Mouse (Mus musculus) heart, postnatal 4 days (tissue): ENCODE data around the gene Stk24. TPM values are rescaled to one million over a fixed set of nuclear protein-coding genes. Genes with fewer than 3 reads are reported as not detected.

Source experiments
- DNase-seq: peaks from one replicate; pipeline ENCODE4 v3.0.0; 2021
- total RNA-seq, 2 experiments: library from RNA; stranded (reverse); gene quantifications; 2 replicates each; pipeline ENCODE4 v1.2.3; 2021

Stk24 gene
- total RNA-seq, 2 experiments from 2014 or later, result 84.8 to 93.5 TPM

DNA sequence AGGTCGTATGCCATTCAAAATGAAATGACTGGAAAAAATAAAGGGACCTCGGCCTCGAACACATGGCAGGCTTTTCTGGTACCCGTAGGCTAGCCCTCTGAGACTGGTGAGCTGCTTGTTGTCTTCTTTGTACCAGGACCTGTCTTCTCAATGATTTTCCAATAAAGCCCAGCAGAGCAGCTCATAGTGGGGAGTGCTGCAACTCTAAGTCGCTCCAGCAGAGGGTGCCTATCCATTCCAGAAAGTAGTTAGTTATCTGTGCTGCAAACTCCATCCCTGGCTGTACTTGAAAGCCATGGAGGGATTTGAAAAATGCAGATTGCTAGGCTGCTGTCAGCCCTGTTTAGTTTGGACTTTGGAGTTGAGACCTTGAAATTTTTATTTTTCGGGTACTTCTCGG lies 120.0 kb downstream of the Stk24 start:
- peak; percentile 70 for DNase-seq

DNA sequence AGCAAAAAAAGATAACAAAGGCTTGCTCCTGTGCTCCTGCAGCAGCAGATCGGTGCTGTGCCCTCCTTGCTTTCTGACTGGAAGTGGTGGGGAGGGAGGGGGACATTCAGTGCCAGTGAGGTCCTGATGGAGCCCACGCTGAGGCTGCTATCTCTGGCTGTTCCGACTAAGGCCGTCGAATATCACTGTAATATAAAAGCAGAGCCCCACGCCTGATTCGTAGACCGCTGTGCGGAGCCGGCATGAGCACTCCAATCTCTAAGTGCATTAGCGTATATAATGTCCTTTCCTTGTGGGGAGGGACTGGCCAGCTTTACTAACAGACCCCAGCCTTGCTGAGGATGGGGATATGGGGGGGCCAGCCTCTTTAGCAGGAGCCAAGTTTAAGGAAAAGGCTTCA lies 120.5 kb downstream of the Stk24 start:
- DNase-seq, result no peak

DNA sequence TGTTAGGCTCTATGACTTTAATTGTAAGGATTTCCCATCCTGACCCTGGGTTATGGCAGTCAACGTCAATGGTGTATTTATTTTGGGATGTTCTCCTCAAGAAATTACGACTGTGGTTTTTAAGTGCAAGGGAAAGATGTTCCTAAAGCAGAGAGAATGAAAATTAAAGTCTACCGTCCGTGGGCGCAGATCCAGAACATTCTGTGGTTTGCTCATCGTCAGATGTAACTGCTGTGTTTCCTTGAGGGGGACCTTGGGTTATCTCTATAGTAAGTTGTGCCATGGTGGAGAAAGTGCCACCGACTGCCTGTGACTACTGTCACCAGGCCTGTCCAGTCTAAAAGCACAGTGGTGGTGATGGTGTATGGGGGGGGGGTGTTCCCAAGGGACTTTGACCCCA lies 122.9 kb downstream of the Stk24 start:
- no peak for DNase-seq

DNA sequence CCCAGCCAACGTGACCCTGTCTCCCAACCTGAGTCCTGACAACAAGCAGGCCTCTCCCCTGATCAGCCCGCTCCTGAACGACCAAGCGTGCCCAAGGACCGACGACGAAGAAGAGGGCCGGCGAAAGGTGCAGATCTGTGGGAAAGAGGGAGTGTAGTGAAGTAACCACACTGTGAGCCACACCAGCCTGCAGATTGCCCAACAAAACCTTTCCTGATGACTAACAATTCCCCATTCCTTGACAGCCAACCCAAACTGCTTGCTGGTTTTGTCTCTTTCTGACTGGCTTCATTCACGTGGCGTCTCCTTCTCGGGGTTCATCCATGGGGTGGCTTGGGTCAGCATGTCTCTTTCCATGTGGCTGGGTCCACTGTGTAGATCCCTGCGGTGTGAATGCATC lies 124.3 kb downstream of the Stk24 start:
- DNase-seq, result no peak

DNA sequence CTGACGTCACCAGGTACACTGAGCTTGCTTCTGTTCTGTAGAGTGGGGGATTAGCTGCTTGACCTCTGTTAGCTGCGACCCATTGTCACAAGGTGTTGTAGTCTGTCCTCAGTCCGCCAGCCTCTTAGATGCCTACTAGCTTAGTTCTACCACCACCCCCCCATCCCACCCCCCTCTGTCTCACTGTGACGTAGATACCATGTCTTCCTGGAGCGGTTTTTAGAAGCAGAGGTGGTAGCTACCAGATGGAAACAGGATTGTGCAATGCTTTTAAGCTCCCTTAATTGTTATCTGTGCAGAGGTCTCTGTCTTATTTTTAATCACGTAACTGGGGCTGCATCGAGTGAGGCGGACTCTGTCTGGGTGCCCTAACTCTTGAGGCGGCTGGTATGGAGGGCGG lies 124.9 kb downstream of the Stk24 start:
- DNase-seq, result no peak

DNA sequence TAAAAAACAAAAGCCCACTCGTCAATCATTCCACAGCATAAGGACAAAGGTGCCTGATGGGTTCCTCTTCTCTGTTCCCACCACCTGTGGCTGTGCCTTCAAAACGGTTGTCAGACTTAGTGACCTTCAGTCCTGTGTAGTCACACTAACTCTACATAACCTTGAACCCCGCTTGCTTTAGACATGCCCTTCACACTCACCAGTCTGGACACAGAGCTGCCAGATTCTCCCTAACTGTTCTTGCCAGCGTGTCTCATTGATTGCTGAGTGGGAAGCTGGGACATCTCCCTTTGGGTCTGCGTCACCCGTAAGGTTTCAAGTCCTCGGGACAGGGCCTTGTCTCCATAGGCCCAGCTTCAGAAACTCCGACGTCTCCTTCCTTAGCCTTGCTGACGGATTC lies 127.3 kb downstream of the Stk24 start:
- DNase-seq, result no peak

DNA sequence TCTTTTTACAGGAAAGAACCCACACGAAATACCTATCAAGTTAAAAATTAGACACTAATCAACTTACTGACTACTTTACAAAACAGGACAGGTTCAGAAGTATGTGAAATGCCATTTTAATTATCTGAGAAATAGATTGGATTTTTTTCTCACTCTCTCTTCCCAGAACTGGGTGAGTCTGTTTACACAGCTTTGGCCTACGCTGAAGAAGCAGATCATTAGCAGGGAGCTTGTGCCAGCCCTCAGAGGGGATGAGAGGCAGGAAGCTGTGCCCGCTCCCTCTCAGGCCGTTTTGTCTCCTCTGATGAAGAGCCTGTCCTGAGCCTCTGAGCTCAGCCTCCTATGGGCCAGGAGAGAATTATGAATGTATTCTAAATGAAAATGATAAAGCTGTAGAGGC lies 128.1 kb downstream of the Stk24 start:
- no peak for DNase-seq

DNA sequence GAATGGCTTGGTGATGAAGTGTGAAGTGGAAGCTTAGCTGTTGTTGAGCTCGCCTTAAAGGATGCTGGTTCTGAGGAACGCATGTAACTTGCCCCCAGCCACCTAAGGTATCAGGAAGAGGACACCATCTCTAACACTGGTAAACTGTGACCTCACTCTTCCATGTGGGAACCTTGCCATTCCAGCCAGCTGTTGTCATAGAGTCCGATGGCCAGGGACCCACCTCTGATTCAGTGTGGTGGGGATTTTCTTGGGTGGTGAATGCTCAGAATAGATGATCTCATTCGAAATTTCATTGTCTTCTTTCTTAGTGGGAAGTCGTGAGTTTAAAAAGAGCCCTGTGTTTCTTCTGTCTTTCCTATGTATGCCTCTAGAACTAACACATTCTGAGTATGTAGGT lies 128.7 kb downstream of the Stk24 start:
- DNase-seq, result no peak

DNA sequence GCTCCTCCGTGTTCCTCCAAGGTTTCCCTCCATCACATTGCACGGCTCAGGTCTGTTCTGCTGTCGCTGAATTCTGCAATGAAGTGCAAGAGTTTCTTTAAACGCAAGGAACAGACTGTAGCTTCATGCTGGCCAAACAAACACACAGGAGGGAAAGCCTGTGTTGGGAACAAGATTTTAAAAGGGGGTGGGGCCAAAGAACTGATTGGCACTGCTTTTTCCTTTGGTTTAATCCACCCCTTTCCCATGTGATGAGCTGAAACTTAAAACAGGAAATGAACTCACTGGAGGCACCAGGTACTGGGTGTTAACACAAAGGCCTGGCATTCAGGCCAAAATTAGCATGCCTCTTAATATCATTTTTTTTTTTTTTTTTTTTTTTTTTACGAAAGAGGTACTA lies 131.5 kb downstream of the Stk24 start:
- DNase-seq, result no peak

DNA sequence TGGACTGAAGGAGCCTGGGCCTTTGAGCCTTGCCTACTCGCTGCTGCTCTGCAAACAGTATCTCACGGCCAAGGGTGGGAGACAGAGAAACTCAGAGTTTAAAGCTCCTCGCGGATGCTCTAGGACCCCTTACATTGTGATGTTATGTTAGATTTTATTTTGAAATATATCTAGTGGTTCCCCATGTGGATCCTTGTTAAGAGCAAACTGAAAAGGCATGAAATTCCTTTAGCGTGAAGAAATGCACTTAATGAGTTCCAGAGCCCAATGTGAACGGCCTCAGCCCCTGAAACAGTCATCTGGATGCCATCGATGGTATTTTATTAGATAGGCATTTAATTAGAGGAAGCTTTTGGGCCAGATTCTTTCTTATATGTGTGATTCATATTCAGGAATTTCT lies 132.5 kb downstream of the Stk24 start:
- no peak for DNase-seq

DNA sequence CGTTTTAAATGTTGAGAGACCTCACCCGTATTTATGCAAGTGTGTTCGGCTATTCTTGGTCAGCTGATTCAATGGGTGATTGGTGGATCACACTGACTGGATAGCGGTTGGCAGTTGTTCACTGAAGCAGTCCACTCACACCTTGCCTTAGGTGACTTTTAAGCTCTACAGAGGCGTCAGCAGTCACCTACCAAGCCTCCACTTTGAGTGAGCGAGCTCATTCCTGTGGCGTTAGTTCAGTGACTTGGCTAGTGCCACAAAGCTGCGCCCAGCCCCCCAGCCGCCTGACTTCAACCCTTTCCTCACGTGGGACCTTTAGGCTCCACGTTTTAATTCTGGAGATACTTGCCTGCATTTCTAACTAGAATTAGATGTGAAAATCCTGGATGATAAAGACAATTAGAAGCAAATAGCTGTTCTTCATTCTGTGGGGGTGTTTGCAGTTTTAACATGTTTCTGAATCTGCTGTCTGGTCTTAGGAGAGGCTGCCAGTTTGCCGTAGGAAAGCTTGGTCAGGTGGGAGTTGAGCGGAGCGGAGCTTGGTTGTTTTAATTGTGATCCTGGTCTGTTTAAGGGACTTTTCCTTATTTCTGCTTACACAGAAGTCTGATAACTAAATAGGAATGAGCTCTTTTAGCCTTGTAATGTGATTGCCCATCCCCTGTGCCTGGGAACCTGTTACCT lies 133.6 kb downstream of the Stk24 start:
- DNase-seq, result peak; percentile 57

DNA sequence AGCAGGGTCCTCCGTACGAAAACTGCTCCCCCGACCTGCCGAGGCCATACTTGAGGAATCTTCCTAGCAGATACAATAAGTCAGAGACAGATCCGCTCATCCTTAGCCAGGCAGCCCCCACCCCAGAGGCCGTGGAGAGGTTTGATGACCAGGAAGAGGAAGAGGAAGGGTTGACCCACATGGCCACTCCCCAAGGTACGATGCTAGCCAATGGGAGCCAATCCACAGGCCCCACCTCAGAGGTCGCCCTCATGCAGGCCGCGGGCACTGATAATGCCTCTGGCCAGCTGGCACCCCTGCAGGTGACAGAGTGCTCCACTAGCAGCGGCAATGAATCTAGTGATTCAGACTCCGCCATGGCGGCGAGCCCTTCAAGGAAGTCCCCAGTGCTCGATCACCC lies 135.7 kb downstream of the Stk24 start:
- no peak for DNase-seq

DNA sequence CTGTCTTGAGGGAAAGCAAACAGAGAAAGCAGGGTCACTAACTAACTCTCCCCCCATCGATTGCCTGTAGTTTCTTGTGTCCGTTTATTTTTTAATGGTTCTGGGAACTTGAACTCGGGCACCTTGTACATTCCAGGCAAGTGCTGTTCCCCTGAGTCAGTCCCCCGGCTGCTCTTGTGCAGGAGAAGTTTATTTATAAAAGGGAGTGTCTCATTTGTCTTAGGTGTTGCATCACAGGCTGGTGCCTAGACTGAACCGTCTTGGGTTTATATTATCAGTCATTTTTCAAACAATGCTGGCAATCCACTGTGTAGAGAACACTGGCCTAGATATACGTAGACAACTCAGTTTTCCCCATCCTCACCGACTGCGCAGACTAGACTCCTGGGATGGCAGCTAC lies 140.4 kb downstream of the Stk24 start:
- DNase-seq, result no peak

DNA sequence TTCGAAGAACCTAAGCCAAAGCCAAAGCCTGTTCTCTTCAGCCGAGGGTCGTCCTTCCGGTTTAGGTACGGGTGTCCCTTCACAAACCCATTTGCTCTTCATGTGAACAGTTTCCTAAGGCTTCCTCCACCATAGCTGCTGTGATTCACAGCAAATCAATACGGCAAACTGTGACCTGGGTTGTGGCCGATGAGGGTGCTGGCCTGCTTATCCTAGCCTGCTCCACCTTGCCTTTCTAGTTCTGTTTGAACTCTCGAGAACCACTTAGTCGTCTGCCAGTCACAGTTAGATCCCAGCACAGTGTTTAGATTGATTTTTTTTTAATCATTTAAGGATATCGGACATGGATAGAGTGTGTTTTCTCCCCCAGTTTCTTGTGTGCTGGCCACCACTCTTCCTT lies 141.1 kb downstream of the Stk24 start:
- no peak for DNase-seq

DNA sequence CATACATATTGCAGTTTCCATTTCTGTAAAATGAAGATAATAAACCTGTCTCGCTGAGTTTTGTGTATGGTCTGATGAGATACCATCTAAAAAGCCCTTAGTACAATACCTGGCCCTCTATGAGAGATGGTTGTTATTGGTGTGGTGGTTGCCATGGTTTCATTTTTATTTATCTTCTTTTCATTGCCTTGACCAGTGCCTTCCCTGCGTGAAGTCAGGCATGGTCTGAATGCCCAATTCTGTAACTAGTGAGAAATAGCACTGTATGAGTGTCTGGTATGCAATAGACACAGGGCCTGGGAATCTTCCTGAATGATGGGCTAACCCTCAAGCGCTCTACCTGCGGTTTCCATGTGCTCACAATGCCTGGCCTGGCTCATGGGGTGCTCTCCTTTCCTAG lies 143.1 kb downstream of the Stk24 start:
- DNase-seq, result no peak

Other genes with a start within 250 kb of the Stk24 start
- gene Slc15a1, start 125.2 kb upstream of the Stk24 start, total RNA-seq, result under 1 TPM in 1 of 2 experiments, not detected in 1; 0.12 TPM